Mouse (Mus musculus): ENCODE results near the gene Dop1b.

Dop1b gene

GRCm38 (mm10) chr16:93750464-93750863 lies 38.8 kb downstream of the Dop1b start:
- H3K4me3 ChIP-seq (replicated peaks; ENCODE audit: low read length): no peak overlapping the region
- no peaks in the 10 kb centered on the region for H3K27me3 ChIP-seq (ENCODE audit: insufficient read depth, low read length)
- peaks cover 31% of the 10 kb centered on the region for H3K36me3 ChIP-seq (ENCODE audit: insufficient read depth, low read length)
- no peak for TF ChIP-seq CTCF (conservative IDR thresholded peaks at IDR 0.05; ENCODE audit: low read length)
- TF ChIP-seq POU5F1 (IDR thresholded peaks at IDR 0.05; ENCODE audit: borderline replicate concordance, low read length): no peak
- no peak for TF ChIP-seq NANOG (IDR thresholded peaks at IDR 0.05; ENCODE audit: borderline replicate concordance, low read length)
- H3K4me1 ChIP-seq (replicated peaks; ENCODE audit: low read depth, low read length): peaks cover 41% of the 10 kb centered on the region
- no peaks in the 10 kb centered on the region for H3K9me3 ChIP-seq (ENCODE audit: low read length)

GRCm38 (mm10) chr16:93751816-93752215 lies 40.1 kb downstream of the Dop1b start:
- peaks cover 34% of the 10 kb centered on the region for H3K36me3 ChIP-seq (ENCODE audit: insufficient read depth, low read length)
- no peaks in the 10 kb centered on the region for H3K27me3 ChIP-seq (ENCODE audit: insufficient read depth, low read length)

GRCm38 (mm10) chr16:93756622-93757021 lies 44.9 kb downstream of the Dop1b start:
- Histone ChIP-seq H3K36me3 (ENCODE audit: insufficient read depth, low read length) (peaks cover 78% of the 10 kb centered on the region), H3K27me3 (ENCODE audit: insufficient read depth, low read length) (no peaks in the 10 kb centered on the region), H3K4me3 (replicated peaks; ENCODE audit: low read length) (no peak overlapping the region), H3K9me3 (ENCODE audit: low read length) (no peaks in the 10 kb centered on the region), H3K4me1 (replicated peaks; ENCODE audit: low read depth, low read length) (peaks cover 49% of the 10 kb centered on the region)
- TF ChIP-seq NANOG (IDR thresholded peaks at IDR 0.05; ENCODE audit: borderline replicate concordance, low read length) (no peak), CTCF (conservative IDR thresholded peaks at IDR 0.05; ENCODE audit: low read length) (no peak), POU5F1 (IDR thresholded peaks at IDR 0.05; ENCODE audit: borderline replicate concordance, low read length) (no peak)

More at GRCm38 (mm10) chr16:93751816-93752215, 40.1 kb downstream of the Dop1b start:
- H3K4me1 ChIP-seq (replicated peaks; ENCODE audit: low read depth, low read length): peaks cover 33% of the 10 kb centered on the region
- TF ChIP-seq CTCF (conservative IDR thresholded peaks at IDR 0.05; ENCODE audit: low read length) (no peak), POU5F1 (IDR thresholded peaks at IDR 0.05; ENCODE audit: borderline replicate concordance, low read length) (no peak), NANOG (IDR thresholded peaks at IDR 0.05; ENCODE audit: borderline replicate concordance, low read length) (no peak)
- no peaks in the 10 kb centered on the region for H3K9me3 ChIP-seq (ENCODE audit: low read length)
- no peak overlapping the region for H3K4me3 ChIP-seq (replicated peaks; ENCODE audit: low read length)

DNA sequence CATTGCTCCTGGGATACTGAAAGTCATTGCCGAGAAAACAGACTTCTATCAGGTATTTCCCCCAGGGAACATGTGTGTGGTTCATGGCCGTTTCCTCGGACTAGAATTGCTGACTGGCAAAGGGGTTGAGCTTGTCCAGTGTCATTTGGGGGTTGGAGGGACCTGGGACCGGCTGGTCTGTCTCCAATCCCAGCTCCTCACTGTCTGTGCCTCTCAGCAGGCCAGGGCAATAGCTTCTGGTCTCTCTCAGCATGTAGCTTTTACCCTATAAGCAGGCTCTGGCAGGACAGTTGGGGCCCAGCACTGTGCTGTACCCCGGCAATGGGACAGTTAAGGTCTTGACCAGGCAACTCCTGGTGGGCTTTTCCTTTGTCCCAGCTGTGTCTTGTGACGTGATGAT lies 51.7 kb downstream of the Dop1b start:
- no peak overlapping the region for H3K4me3 ChIP-seq (replicated peaks; ENCODE audit: low read length)
- TF ChIP-seq NANOG (IDR thresholded peaks at IDR 0.05; ENCODE audit: borderline replicate concordance, low read length) (no peak), CTCF (conservative IDR thresholded peaks at IDR 0.05; ENCODE audit: low read length) (no peak), POU5F1 (IDR thresholded peaks at IDR 0.05; ENCODE audit: borderline replicate concordance, low read length) (no peak)
- H3K4me1 ChIP-seq (replicated peaks; ENCODE audit: low read depth, low read length): peaks cover 41% of the 10 kb centered on the region
- H3K27me3 ChIP-seq (ENCODE audit: insufficient read depth, low read length): no peaks in the 10 kb centered on the region
- H3K36me3 ChIP-seq (ENCODE audit: insufficient read depth, low read length): peaks cover 97% of the 10 kb centered on the region
- H3K9me3 ChIP-seq (ENCODE audit: low read length): no peaks in the 10 kb centered on the region

DNA sequence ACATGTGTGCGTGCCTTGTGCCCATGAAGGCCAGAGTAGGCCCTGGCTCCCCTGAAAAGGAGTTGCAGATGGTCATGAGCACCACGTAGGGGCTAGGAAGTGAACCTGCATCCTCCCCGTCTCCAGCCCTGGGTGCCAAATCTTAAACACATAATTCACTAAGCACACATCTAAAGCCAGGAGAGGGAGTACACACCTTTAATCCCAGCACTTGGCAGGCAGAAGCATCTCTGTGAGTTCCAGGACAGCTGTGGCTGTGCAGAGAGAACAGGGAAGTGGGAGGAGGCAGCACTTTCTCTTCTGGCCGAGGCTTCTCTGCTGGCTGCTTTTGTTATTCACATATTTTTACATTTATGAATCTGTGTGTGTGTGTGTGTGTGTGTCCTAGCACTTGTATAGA lies 52.9 kb downstream of the Dop1b start:
- H3K4me1 ChIP-seq (replicated peaks; ENCODE audit: low read depth, low read length): peaks cover 36% of the 10 kb centered on the region
- no peak for TF ChIP-seq CTCF (conservative IDR thresholded peaks at IDR 0.05; ENCODE audit: low read length)
- no peak for TF ChIP-seq POU5F1 (IDR thresholded peaks at IDR 0.05; ENCODE audit: borderline replicate concordance, low read length)
- no peak for TF ChIP-seq NANOG (IDR thresholded peaks at IDR 0.05; ENCODE audit: borderline replicate concordance, low read length)
- no peaks in the 10 kb centered on the region for H3K27me3 ChIP-seq (ENCODE audit: insufficient read depth, low read length)
- peaks cover 97% of the 10 kb centered on the region for H3K36me3 ChIP-seq (ENCODE audit: insufficient read depth, low read length)
- H3K9me3 ChIP-seq (ENCODE audit: low read length): no peaks in the 10 kb centered on the region
- H3K4me3 ChIP-seq (replicated peaks; ENCODE audit: low read length): no peak overlapping the region

DNA sequence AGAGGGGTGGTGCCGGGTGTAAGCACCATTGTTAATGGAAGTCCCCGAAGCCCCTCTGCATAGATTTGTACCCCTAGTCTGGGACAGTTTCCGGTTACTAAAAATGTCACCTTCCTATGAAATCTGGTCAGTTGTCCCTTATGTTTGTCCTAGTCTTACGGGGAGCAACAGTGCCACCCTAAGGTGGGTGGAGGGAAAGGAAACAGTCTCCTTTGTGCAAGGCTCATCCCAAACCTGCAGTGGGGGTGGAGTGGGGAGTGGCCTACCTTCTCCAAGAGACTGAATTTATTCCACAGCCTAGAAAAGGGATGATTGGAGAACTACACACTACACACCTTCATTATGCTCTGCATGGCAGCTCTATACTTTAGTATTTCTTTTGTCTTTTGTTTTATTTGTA lies 55.3 kb downstream of the Dop1b start:
- Histone ChIP-seq H3K9me3 (ENCODE audit: low read length) (no peaks in the 10 kb centered on the region), H3K4me1 (replicated peaks; ENCODE audit: low read depth, low read length) (peaks cover 28% of the 10 kb centered on the region), H3K27me3 (ENCODE audit: insufficient read depth, low read length) (no peaks in the 10 kb centered on the region), H3K36me3 (ENCODE audit: insufficient read depth, low read length) (peaks cover 82% of the 10 kb centered on the region), H3K4me3 (replicated peaks; ENCODE audit: low read length) (no peak overlapping the region)
- TF ChIP-seq POU5F1 (IDR thresholded peaks at IDR 0.05; ENCODE audit: borderline replicate concordance, low read length) (no peak), NANOG (IDR thresholded peaks at IDR 0.05; ENCODE audit: borderline replicate concordance, low read length) (no peak), CTCF (conservative IDR thresholded peaks at IDR 0.05; ENCODE audit: low read length) (peak; percentile 25)

- Histone ChIP-seq H3K9me3 (ENCODE audit: low read length) (no peaks in the 10 kb centered on the region), H3K36me3 (ENCODE audit: insufficient read depth, low read length) (peaks cover 76% of the 10 kb centered on the region), H3K27me3 (ENCODE audit: insufficient read depth, low read length) (no peaks in the 10 kb centered on the region), H3K4me3 (replicated peaks; ENCODE audit: low read length) (no peak overlapping the region), H3K4me1 (replicated peaks; ENCODE audit: low read depth, low read length) (peaks cover 22% of the 10 kb centered on the region)
- TF ChIP-seq POU5F1 (IDR thresholded peaks at IDR 0.05; ENCODE audit: borderline replicate concordance, low read length) (no peak), NANOG (IDR thresholded peaks at IDR 0.05; ENCODE audit: borderline replicate concordance, low read length) (no peak), CTCF (conservative IDR thresholded peaks at IDR 0.05; ENCODE audit: low read length) (no peak)
Measured at GRCm38 (mm10) chr16:93767548-93767947, 55.8 kb downstream of the Dop1b start.

- no peaks in the 10 kb centered on the region for H3K9me3 ChIP-seq (ENCODE audit: low read length)
- TF ChIP-seq POU5F1 (IDR thresholded peaks at IDR 0.05; ENCODE audit: borderline replicate concordance, low read length) (no peak), NANOG (IDR thresholded peaks at IDR 0.05; ENCODE audit: borderline replicate concordance, low read length) (no peak), CTCF (conservative IDR thresholded peaks at IDR 0.05; ENCODE audit: low read length) (no peak)
- H3K4me1 ChIP-seq (replicated peaks; ENCODE audit: low read depth, low read length): peaks cover 29% of the 10 kb centered on the region
- H3K36me3 ChIP-seq (ENCODE audit: insufficient read depth, low read length): peaks cover 61% of the 10 kb centered on the region
- peak overlapping the region; percentile 71 for H3K4me3 ChIP-seq (replicated peaks; ENCODE audit: low read length)
- no peaks in the 10 kb centered on the region for H3K27me3 ChIP-seq (ENCODE audit: insufficient read depth, low read length)
Measured at GRCm38 (mm10) chr16:93769621-93770020, 57.9 kb downstream of the Dop1b start.

DNA sequence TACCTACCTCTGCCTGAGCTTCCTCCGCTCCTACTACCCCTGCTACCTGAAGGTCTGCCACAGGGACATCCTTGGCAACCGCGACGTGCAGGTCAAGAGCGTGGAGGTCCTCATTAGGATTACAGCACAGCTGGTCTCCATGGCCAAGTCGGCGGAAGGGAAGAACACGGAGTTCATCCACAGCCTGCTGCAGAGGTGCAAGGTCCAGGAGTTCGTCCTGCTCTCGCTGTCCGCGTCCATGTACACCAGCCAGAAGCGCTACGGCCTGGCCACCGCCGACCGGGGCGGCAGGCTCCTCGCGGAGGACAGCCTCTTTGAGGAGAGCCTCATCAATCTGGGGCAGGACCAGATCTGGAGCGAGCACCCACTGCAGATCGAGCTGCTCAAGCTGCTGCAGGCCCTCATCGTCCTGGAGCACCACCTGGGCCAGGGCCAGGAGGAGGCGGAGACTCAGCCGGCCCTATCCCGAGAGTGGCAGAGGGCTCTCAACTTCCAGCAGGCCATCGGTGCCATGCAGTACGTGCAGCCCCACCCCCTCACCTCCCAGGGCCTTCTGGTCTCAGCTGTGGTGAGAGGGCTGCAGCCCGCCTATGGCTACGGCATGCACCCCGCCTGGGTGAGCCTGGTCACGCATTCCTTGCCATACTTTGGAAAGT lies 58.7 kb downstream of the Dop1b start:
- H3K4me1 ChIP-seq (replicated peaks; ENCODE audit: low read depth, low read length): peaks cover 34% of the 10 kb centered on the region
- H3K9me3 ChIP-seq (ENCODE audit: low read length): no peaks in the 10 kb centered on the region
- no peaks in the 10 kb centered on the region for H3K27me3 ChIP-seq (ENCODE audit: insufficient read depth, low read length)
- H3K4me3 ChIP-seq (replicated peaks; ENCODE audit: low read length): peak overlapping the region; percentile 71
- peaks cover 58% of the 10 kb centered on the region for H3K36me3 ChIP-seq (ENCODE audit: insufficient read depth, low read length)
- TF ChIP-seq CTCF (conservative IDR thresholded peaks at IDR 0.05; ENCODE audit: low read length): no peak
- TF ChIP-seq POU5F1 (IDR thresholded peaks at IDR 0.05; ENCODE audit: borderline replicate concordance, low read length): no peak
- no peak for TF ChIP-seq NANOG (IDR thresholded peaks at IDR 0.05; ENCODE audit: borderline replicate concordance, low read length)

All from E14TG2a.4 (cell line).